Mouse (Mus musculus): ENCODE measurements around the gene Rnf216.
"Not testable (repeated sequence)": the region's sequence is repeated elsewhere in the genome, so short reads cannot be mapped to it uniquely, and the experiment has no call there.

Gene Rnf216

DNA sequence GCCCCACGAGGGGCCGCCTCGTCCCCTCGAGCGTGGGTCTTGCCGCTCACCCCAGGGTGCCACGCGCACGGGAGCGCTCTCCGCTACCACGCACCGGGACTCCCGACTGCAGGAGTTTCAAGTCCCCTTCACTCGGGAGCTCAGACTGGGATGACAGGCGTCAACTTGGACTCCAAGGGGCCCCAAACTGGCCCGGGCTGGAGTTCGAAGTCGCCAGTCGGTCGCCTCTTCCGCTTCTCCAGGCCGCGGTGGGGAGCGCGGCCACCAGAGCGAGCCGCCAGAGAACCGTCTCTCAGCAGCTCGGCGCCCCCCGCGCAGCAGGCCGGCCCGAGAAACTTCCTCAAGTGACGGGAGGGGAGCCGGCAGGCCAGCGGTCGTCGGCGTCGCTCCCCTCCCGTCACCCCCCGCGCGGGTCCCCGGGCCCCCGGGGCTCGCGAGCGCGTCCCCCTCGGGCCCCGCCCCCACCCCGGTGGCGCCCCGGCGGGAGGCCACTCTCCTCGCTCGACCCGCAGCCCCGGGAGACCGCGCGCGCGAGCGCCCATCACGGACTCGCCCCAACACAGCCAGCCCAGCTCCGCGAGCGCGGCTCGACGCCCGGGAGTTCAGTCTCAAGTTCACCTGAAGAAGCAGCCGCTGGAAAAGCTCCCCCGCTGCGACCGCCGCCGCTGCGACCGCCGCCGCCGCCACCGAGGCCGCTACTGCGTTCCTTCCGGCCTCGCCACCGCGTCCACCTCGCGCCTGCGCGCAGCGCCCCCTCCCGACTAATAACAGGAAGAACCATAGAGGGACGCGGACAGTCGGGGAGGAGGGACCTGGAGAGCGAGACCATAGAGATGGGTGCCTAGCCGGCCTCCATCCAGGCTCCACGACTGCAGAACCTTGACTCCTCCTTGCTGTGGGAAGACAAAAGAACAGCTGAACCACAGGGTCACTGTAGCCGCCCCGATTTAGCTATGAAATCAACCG lies at the start of gene Rnf216:
Gene Rnf216, minus strand, starts transcription at position 714 of the 966 bp plus-strand sequence.
- DNase-seq = peak; percentile 95

DNA sequence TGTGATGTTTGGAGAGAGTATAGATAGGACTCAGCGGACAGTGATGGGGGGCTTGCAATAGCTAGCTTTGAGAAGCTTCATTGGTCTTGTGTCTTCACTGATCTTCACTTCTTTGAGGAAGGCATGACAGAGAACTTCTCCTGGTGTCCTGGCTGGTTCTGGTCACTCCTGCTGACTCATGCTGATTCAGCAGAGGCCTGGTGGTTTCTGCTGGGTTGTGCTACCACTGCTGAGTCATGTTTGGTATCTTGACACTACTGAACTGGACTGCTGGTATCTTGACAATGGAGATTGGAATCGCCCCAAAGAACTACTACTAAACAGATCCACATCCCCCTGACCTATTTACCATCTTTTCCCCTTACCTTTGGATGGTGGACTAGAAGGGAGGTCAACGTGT lies 42.7 kb upstream of the Rnf216 start:
- DNase-seq = no peak

- DNase-seq = no peak
Observed at GRCm38 (mm10) chr5:143153756-143154155, 41.0 kb upstream of the Rnf216 start.

DNA sequence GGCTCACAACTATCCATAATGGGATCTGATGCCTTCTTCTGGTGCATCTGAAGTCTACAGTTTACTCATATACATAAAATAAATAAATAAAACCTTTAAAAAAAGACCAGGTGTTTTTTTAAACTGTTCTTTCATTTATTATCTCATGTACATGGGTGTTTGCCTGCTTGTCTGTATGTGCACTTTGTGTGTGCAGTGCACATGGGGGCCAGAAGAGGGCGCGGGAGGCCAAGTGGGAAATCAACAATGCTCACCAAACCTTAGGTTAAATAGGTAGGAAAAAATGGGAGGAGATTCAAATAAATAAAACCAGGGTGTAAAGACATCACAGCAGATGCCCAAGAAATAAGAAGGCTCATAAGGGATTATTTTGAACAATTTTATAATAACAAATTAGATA lies 37.2 kb upstream of the Rnf216 start:
- no peak for DNase-seq

- no peak for DNase-seq
Observed at GRCm38 (mm10) chr5:143149536-143149935, 36.7 kb upstream of the Rnf216 start.

GRCm38 (mm10) chr5:143148661-143149060 lies 35.9 kb upstream of the Rnf216 start:
- no peak for DNase-seq

DNA sequence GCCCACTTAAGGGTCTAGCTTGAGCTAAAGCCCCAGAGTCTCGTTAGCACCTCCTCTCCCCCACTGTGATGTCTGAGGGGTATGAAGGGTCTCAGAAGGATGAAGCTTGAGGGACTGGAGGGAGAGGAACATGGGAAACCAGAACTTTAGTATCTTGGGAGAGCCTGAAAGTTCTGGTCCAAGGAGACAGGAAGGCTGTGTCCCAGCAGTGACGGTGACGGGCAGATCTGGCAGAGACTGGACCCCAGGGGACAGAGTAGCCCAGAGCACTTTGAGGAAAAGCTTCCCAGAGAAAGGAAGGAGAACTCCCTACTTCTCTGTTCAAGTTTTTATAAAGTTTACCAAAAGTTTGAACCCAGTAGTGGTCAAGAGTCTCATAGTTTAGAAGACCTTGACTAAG lies 34.7 kb upstream of the Rnf216 start, which contains the start of gene Olfr718-ps1:
Gene Olfr718-ps1, minus strand, starts transcription at position 101 of the 400 bp plus-strand sequence.
- no peak for DNase-seq

GRCm38 (mm10) chr5:143137580-143137979 lies 24.8 kb upstream of the Rnf216 start:
- DNase-seq = no peak

DNA sequence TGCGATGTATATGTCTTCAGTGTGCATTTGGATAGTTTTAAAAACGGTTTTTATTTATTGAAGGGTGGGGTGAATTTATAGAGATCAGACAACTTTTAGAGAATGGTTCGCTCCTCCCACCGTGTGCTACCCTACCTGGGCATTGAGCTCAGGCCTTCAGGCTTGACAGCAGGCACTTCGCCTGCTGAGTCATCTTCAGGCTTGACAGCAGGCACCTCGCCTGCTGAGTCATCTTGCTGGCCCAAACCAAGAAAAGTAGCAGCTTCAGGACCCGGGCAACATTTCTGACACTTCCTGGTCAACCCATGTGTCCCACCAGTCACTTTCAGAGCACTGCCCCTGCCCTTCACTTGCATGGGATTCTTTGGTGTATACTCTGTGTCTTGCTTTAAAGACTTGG lies 22.2 kb upstream of the Rnf216 start:
- no peak for DNase-seq

- DNase-seq = not testable (repeated sequence)
Observed at GRCm38 (mm10) chr5:143134216-143135010, 21.6 kb upstream of the Rnf216 start.

DNA sequence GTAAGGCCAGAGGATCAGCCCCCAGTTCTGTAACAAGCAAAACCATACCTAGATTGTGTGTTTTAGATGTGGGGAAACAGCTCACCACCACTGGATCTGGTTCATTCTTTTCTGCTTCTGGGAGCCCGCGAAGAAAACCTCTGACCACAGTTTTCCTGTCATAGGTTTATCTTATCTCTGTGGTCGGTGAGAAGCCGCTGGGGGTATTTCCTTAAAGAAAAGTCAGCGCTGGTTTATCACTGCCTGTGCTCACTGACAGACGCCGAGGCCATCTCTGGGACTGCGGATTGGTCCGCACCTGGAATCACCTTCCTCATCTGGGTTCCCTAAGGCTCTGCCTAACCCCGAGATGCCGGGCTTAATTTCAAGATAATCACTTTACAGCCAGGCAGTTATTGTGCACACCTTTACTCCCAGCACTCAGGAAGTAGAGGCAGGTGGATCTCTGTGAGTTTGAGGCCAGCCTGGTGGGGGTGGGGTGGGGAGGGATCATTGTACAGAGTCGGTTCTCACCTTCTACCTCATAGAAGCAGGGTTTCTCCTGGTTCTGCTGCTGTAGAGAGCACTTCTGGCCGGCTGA lies 20.2 kb upstream of the Rnf216 start:
- no peak for DNase-seq

- DNase-seq = no peak
Observed at GRCm38 (mm10) chr5:143130342-143130741, 17.5 kb upstream of the Rnf216 start.

GRCm38 (mm10) chr5:143129101-143129500 lies 16.3 kb upstream of the Rnf216 start:
- no peak for DNase-seq

DNA sequence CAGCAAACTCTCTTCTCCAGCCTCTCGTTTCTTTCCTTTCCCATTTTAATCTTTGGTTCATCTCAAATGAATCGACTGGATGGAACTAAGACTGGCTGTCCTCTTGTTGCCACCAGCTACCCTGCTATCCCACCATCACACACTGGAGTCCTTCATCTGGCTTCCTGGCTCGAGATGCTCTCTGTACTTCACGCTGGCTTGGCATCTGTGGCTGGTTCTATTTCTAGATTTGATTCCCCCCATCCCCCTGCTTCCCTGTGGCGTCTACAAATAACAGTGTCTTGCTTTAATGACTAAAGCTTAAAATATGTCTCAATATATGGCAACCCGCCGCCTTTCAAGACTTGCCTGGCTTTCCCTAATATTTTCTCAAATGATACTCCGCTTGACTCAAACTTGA lies 15.0 kb upstream of the Rnf216 start:
- no peak for DNase-seq

DNA sequence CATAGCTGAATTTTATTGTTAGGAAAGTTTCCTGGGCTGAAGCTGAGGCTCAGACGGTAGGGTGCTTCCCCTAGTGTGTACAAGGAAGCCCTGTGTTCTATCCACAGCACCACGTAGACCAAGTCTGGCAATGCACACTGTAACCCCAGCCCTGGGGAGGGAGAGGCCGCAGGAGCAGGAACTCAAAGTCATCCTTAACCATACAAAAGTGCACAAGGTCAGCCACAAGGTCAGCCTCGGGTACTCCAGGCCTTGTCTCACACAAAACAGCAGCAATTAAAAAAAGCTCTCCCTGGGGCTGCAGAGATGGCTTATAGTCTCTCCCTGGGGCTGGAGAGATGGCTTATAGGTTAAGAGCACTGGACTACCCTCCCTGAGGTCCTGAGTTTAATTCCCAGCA lies 14.1 kb upstream of the Rnf216 start:
- DNase-seq = no peak

- DNase-seq = no peak
Observed at GRCm38 (mm10) chr5:143126089-143126488, 13.3 kb upstream of the Rnf216 start.

- no peak for DNase-seq
Observed at GRCm38 (mm10) chr5:143125601-143126000, 12.8 kb upstream of the Rnf216 start.

DNA sequence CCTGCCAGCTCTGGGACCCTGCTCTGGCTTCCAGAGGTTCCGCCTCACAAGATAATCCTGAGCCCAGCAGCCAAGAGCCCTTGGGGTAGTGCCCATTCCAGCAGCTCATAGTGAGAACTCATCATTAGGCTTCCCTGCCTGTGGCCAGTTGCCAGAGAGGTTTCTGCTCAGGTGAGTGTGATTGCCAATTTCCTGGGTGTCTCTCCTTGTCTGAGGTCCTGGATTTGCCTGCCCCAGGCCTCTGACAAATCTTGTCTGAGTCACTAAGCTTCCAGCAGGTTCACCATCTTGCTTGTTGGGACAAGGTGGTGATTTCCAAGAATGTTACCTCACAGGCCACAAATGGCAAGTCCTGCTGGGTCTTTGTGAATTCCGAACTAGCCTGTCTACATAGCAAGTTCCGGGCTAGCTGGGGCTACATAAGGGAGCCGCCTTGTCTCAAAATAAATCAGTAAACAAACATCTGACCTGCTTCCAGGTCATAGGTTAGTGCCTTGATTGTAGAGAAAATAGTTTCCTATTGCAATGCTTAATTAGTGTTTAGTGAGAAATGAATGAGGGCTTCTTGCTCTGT lies 12.1 kb upstream of the Rnf216 start:
- no peak for DNase-seq

- no peak for DNase-seq
Observed at GRCm38 (mm10) chr5:143122673-143123072, 9.9 kb upstream of the Rnf216 start.

- DNase-seq = no peak
Observed at GRCm38 (mm10) chr5:143122125-143122524, 9.3 kb upstream of the Rnf216 start.

- no peak for DNase-seq
Observed at GRCm38 (mm10) chr5:143106842-143107241, 6.0 kb downstream of the Rnf216 start.

DNA sequence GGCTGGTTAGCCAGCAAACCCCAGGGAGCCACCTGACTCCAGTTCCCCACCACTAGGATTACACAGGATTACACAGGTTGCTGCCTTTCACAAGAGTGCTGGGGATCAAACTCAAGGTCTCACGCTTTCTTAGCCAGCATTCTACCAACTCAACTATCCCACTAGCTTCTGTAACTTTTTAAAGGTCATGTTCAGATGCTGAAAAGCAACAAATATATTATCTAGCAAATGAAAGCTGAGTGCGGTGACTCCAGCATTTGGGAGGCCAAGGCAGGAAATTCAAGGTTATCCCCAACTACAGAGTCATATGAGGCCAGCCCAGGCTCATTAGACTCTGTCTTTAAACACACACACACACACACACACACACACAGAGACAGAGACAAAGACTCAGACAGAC lies 9.6 kb downstream of the Rnf216 start:
- no peak for DNase-seq

GRCm38 (mm10) chr5:143101626-143102025 lies 11.2 kb downstream of the Rnf216 start:
- no peak for DNase-seq
